Mouse (Mus musculus): ENCODE measurements around the gene Hspb9. TPM values are rescaled to one million over a fixed set of nuclear protein-coding genes. Genes with fewer than 3 reads are reported as not detected.

The Hspb9 gene
- total RNA-seq, 2 experiments from 2014 or later: not detected

DNA sequence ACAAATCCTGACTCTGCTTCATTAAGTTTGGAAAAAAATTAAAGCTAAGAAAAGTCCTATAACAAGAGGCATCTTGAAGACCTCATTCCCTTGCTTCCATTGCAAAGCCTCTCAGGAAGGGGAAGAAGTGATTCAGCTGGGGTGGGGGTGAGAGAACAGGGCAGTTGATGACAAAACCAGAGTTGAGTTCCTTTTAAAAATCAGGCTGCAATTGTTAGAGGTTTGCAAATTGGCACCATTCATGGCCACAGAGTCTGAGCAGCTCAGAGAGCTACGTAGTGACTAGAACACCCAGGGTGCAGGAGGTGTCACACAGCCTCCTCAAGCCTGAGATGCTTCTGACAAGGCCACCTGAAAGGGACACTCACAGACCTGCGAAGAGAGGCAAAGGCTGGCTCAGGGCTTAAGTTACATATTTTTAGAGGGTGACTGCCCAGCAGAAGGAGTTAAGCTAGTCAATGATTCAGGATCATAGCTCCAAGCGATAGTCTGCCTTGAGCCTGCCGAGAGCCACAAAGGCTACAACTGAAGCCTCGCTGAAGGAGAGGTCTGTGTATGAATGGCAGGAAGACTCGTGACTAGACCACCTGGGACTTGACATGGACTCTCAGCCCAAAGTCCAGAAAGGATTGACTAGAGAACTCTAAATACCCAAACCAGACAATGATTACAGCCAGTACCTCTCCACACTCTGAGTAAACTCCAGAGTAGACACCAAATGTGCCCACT lies 17.0 kb downstream of the Hspb9 start:
- DNase-seq: no peak

DNA sequence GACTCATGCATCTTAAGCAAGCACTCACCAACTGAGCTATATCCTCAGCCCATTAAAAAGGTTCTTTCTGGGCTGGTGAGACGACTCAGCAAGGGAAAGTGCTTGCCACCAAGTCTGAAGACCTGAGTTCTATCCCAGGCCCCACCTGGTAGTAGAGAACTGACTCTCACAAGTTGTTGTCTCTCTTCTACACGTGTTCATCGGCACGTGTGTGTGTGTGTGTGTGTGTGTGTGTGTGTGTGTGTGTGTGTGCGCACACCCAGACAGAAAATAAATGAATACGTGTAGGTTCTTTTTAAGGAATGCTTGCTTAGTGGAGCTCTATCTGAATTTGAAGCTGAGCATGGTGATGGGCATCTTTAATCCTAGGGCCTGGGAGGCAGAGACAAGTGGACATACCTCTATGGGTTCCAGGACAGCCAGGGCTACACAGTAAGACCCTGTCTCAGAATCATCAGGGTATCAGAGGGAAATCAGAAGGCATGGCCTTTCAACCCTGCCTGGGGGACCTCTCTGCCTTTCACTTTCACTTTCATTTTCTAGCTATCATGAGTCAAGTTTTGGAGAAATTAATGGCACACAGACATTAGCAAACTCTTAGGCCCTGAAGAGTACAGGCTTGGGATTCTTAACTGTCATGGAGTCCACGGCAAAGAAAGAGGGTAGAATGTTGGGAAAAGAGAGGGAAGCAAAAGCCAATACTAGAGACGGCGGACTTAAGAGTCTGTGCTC lies 21.6 kb downstream of the Hspb9 start:
- no peak for DNase-seq

DNA sequence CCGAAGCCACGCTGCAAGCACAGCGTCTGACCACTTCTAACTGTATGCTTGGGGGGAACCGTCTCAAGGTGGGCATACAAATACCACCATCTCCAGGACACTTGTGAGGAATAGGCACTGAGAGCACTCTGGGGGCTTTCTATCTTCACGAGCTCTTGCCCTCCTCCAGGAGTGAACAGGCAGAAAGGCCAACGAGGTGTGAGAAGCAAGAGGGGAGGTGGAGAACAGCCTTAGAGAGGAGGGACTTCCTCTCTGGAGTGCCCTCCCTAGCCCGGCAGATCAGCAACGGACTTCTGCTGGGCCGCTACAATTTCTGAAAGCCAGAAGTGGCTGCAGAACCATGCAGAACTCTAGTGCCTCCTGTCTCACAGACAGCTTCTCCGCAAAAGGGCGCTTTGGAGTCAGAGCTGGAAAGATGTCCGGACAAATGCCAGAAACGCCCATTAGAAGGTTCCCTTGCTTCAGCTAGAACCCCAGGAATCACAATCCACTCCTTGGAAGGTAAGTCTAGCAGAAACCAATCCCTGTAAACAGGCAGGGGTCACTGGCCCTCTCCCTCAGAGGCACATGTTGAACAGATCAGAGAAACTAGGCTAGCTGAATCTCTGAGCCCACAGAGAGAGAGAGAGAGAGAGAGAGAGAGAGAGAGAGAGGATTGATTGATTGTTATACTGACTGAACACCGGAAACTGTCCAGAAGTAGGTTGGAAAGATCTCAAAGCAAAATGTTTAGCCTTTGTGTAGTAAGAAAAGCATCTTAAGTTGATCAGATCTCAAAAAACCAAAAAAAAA lies 22.5 kb downstream of the Hspb9 start:
- DNase-seq: no peak

DNA sequence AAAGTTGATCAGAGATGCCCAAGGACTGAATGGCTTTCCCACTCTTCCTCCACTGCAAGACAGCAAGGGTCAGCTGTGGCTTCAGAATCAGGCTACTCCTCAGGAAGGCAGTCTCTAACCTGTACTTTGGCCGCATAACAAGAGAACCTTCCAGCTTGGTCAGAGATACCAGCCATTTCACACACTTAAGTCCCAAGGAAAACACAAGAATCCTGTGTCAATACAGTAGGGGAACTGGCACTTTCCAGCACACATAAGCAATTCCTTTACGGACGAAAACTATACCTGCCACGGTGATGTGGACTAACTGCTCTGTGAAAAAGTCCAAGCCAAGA lies 23.1 kb downstream of the Hspb9 start:
- no peak for DNase-seq

DNA sequence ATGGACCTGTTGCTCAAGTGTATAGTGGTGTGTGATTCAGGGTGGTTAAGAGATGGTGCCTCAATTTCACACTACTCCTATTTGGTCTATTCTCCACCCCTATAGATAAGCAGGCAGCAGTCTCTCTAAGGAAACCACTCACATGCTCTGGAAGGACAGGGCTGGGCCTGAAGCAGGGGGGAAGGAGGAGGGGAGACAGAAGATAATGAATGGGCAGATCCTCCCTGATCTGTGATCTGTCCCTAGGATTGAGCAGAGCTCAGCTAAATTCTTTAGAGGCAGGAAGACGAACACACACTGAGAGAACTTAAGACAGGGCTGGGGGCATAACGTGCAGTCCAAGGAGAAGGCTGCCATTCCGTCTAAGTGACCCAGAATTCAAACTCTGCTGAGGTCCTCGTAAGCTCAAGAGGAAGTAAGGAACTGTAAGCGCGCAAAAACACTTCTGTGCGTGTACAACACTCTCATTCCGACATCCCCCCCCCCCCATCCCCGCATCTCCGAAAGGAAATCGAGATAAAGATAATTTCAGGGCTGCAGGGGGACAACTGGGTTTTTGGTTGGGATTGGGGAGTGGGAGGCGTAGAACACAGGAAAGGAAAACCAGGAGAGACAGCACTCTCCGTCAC lies 23.6 kb downstream of the Hspb9 start:
- DNase-seq: no peak

DNA sequence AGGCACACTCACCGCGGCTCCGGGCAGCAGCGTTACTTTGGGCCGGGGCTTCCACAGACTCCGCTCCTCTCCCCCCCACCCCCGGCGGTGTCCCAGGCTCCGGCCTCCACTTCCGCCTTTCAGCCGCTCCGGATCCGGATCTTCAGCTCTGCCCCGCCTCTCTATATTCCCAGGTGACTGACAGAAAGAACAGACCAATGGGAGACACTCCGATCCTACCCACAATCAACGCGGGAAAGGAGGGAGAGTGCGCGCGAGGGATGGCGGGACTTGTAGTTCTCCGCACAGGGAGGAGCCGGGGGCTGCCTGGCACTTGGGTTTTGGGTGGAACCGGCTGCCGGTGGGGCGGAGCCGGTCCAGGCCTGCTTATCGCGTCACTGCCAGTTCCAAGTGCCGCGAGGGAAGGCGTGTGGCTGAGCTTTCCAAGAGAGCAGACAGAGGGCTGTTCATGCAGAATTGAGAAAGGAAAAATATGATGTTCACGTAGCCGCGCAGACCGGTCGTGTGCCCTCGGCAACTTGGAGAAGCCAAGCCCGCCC lies 24.5 kb downstream of the Hspb9 start, which contains the start of gene Rab5c:
Rab5c (minus strand) TSS at position 150 of the 539 bp plus-strand sequence.
- DNase-seq: peak; percentile 99

DNA sequence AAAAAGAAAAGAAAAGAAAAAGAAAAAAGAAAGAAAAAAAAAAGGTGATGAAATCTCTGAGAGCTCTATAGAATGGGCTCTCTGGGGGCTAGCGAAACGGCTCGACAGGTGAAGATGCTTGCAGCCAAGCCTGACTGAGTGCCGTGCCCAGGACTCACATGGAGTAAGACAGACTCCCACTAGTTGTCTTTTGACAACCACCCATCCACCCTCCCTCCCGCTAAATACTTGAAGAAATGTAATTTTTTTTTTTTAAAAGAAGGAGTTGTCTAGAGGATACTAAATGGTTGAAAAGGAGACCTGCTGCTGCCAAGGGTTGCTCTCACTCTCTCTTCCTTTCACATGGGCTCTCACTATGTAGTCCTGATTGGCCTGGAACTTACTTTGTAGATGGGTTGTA lies 25.1 kb downstream of the Hspb9 start:
- DNase-seq: no peak

DNA sequence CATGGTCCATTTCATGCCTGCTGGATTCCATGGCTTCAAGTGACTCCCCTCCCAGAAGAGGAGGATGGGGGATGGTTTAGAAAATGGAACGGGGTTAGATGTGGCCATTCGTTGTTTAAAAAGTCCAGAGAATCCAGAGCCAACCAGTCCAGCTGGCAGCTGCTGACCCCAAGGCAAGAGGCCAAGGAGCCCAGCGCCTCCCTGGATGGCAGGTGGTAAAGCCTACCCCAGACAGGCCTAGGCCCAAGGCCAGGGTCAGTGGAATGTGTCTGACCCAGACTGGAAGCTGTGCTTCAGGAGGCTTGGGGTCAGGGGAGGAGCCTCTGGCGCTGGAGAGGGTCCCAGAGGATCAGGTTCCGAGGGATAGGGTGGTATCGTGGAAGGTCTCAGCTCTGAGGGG lies 27.7 kb downstream of the Hspb9 start:
- DNase-seq: no peak

DNA sequence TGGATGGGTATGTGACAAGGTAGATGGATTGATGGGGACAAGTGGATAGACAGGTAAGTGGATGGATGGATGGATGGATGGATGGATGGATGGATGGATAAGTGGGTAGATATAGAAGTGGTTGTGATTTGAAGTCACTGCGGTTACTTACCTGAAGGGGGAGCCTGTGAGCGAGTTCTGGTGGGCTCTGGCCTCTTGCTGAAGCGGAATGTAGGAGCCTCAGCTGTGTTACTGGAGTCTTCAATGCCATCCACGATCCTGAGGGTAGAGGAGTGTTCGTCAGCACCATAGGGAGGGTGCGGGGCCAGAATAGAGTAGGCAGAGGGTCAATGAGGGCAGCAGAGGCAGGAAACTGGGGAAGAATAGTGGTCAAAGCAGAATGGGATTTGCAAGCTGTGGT lies 31.4 kb downstream of the Hspb9 start:
- DNase-seq: no peak

DNA sequence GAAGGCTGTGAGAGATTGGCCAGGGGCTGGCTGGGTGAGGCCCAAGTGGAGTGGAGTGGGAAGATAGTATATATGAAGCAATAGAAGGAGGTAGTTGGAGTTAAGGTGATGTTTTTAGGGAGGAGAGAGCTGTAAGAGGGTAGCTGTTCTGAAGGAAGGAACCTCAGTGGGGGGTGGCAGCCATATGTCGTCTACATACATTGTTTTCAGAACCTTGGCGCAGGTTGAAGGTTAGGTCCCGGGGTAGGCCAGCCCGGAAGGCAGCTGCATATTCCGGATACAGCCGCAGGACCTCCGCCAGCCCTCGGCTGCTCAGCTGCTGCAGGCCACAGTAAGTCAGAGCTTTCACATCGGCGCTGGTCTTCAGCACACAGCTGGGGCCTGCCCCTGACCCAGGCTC lies 32.9 kb downstream of the Hspb9 start:
- no peak for DNase-seq

DNA sequence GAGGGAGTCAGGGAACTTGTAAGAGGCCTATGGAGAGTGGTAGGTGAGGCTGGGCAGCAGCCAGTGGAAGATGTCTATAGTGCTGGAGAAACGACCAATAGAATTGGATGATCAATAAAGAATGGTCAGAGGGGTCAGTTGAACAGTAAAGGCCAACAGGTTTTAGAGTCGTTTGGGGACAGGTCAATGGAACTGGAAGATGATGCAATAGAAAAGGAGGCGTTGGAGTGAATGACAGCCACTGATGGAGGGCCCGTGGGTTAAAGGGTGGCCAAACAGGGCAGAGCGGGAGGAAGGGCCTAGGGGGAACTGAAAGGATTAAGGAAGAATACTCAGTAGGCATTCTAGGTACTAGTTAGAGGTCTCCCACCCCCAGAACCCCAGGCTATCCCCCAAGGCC lies 33.5 kb downstream of the Hspb9 start:
- DNase-seq: no peak

DNA sequence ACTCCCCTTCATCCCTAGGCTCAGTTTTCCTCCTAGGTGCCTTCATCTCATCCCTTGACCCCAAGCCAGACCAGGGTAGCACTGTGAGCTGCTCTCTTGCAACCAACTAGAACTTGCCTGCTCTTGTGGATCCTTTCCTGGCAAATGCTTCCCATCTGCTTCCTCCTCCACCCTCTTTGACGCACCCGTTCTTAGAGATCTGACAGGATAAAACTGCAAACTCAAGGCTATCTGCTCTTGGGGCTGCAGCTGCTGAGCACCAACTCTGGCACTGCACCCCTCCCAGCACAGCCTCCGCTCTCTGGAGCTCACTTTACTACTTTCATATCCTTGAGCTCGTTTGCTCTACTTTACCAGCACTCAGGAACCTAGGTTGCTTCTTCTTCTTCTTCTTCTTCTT lies 35.0 kb downstream of the Hspb9 start:
- DNase-seq: no peak

DNA sequence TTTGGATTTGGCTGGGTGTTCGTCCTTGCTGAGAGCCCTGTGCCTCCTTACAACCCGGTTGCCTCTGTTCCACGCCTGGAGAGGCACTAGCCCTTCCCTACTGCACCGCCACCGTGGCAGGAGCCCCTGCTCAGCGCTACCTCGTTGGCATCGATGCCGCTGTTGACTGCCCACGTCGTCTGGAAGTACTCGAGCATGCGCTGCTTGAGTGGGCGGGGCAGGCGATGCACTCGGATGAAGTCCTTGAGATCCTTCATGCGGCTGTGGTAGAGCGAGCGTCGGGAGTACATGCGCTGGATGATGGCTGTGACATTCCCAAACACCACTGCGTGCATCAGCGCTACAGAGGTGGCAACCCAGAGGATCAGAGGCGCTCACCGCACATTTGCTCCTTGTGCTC lies 35.8 kb downstream of the Hspb9 start:
- DNase-seq: no peak

DNA sequence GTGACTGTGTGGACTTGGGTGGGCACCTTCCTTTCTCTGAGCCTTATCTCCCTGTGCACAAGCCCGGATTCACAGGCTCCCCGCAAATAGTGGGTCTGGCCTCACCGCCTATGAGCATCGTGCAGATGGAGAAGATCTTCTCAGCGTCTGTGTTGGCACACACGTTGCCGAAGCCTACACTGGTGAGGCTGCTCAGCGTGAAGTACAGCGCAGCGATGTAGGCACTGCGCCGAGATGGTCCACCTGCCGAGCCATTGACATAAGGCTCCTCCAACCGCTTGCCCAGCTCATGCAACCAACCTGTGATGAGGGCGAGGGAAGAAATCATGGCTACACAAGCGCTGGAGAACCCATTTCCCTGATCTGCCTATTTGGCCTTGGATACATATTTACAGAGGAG lies 36.5 kb downstream of the Hspb9 start:
- DNase-seq: peak in 1 of 2 experiments; percentile 27

DNA sequence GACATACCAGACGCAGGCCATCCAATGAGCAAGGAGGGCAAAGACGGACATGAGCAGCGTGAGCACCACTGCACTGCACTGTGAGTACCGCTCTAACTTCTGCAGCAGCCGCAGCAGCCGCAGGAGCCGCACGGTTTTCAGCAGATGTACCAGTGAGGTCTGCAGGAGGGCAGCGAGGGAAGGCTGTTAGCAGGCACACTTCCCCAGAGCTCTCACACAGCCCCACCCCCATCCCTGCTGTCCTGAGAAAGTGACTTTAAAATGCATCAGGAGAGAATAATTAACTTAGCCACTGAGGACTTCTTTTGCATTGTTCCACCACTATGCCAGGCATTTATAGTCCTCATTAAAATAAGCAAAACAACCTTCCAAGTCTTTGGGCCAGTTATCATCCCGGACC lies 38.6 kb downstream of the Hspb9 start:
- no peak for DNase-seq

DNA sequence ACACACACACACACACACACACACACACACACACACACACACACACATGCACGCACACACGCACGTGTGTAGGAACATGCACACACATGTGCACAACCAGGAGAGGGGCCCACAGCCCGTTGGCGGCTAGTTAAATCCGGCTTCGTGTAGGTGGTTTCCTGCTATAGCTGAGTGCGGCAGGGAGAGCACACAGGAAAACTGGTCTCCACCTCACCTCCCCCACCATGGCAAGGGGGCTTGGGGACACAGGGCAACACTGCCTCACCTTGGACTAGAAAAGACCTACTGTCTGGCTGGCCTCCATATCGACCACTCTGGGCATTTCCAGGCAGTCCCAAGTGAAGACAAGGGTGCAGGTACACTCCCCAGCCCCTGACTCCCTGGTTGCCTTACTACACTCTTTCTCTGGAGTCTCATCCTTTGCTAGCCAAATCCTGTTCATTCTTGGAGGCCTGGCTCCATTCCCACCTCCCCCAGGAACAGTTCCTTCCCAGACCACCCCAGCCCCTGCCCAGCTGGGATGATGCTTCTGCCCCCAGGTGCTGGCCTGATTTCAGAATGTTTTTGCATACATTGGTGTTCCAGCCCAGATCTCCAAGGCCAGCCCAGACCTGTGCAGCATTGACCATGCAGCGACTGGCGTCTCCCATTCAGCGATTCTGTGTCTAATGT lies 40.5 kb downstream of the Hspb9 start:
- no peak for DNase-seq

DNA sequence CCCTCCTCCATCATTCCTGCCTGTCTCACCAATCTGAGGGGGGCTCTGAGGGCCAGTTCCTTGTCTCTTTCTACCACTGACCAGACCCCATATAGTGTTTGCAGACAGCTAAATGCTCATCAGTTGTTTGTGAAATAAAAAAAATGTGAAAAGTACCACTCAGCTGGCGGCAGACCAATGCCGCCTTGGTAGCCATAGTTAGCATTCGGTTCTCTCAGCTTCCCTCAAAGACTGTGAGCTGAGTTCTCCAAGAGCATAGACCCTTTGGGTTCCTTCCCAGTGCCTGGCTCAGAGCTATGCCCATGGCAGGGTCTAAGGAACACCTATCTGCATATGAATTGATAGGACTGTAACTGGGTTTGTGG lies 41.0 kb downstream of the Hspb9 start:
- DNase-seq: no peak

DNA sequence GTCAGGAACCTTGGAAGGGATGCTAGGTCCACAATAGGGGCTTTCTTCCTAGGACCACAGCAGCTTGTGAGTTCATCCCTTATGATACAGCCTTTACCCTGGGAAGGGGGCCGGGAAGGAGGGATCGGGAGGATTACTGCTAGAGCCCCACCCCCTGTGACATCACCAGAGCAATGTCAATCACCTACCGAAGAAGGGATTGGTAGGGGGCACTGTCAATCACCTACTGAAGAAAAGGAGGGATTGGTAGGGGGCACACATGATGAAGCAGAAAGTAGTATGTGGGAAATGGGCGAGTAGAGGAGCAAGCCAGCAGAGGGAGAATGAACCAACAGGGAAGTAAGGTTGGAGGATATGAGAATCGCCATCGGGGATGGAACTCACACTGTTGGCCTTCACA lies 42.8 kb downstream of the Hspb9 start:
- no peak for DNase-seq

DNA sequence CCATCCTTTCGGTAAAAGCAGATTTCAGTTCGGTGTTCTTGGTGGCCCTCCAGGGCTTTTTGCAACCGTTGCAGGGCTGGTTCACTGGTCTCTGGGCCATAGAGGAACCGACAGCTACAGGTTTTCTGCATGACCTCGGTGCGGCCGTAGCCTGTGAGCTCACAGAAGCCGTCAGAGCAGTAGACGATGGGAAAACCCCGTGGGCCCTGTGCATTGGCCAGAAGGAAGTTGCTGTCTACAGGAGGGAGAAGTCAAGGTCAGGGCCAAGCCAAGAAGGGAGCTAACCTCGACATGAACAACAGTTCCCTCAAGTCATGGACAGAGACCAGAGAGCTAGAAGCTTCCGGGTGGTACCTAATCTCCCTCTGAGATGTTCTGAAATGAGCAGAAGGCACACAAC lies 43.9 kb downstream of the Hspb9 start:
- DNase-seq: no peak

DNA sequence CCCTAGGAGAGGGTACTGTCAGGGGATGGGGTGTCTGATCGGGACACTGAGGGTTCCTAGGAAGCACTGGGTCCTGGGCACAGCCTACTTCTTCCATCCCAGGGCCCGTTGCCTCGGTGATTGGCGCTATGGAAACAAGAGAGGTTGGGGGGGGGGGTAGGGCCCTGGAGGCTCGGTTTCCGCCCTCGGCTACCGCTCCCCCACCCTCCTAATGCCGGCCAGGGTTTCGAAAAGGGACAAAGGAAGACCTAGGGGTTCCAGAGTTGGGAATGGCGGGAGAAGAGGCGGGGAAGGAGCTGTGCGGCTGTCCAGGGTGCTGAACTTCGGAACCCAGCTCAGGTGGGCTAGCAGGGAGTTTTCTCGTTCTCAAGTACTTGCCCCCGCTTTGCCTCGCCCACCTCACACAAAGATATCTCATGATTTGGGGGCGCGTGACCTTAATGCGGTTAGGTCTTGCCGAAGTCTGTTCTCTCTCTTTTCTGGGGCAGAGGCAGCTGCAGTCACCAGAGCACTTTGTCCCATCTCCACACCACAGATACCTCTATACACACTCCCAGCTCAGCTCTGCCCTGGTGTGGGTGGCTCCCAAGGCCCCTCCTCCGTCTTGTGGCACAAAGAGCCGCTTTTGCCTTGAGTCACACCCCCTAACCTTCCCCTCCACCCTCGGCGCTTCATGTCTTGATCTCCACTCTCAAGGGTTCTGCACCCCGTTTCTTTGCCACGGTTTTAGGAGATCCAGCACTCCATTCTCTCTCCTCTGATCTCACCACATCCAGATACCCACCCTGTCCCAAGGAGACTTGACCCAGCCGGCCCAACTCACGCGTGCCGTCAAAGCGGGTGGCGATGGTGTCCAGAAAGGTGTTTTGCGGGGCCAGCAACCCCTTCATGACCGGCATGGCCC lies 45.3 kb downstream of the Hspb9 start:
- DNase-seq: no peak

DNA sequence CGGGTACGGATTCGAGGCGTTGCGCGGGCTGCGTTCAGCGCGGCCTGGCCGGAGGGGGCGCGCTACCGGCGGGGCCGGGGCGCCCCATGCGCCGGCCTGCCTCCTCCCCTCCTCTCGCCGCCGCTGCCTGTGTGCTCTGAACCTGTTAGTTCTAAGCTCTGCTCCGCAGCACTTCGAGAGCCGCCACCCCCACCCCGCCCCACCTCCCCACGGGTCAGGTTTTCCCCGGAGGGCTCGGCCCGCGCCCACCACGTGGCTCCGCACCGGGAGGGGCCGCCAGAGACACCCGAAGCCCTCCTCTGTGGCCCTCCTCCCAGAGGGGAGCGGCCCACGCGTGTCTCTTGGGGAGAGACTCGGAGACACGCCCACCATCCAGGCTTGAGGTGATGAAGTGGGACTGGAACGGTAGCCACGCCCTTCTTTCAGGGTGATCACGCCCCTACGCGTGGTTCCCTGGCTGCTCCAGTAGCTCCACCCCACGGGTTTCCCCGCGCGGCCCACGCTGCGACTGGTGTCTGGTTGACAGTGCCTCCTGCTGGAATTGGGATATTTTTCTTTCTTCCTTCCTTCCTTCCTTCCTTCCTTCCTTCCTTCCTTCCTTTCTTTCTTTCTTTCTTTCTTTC lies 46.1 kb downstream of the Hspb9 start, which contains the start of gene Kcnh4:
Kcnh4 (minus strand) TSS at position 332 of the 623 bp plus-strand sequence.
- DNase-seq: peak; percentile 79 to 81

Measured in layer of hippocampus, postnatal 36 days (tissue).